Mouse (Mus musculus) limb, embryonic 15.5 days (tissue): ENCODE measurements at regions not wholly inside any gene's neighbourhood (a gene's known extent, or its start where the extent isn't known, plus 50 kb on each side); places are given as distances from the start of the nearest gene placed in this dataset.

Experiments
- ATAC-seq: fragments of 200-750 bp; cut with Nextera tagmentation; 2 replicates; pipeline ENCODE4 v1.8.0; 2017; ENCODE audit warnings: low read depth, moderate TSS enrichment; ENCODE audit not compliant: insufficient number of reproducible peaks, low FRiP score, low TSS enrichment
- H3K27ac ChIP-seq: fragments of 300-500 bp; sonication (generic); 2 replicates; pipeline ENCODE4 v1.5.1; 2015; ENCODE audit warnings: moderate library complexity, mild to moderate bottlenecking, inconsistent platforms
- H3K27me3 ChIP-seq: fragments of 300-500 bp; sonication (generic); 2 replicates; pipeline ENCODE4 v1.6.1; 2015; ENCODE audit warnings: inconsistent platforms
- H3K36me3 ChIP-seq: fragments of 300-500 bp; sonication (generic); 2 replicates; pipeline ENCODE4 v1.6.1; 2015; ENCODE audit warnings: inconsistent platforms
- H3K4me1 ChIP-seq: fragments of 300-500 bp; sonication (generic); 2 replicates; pipeline ENCODE4 v1.6.1; 2015; ENCODE audit warnings: inconsistent platforms
- H3K4me2 ChIP-seq: fragments of 300-500 bp; sonication (generic); 2 replicates; pipeline ENCODE4 v1.6.1; 2015; ENCODE audit warnings: mild to moderate bottlenecking, inconsistent platforms
- H3K4me3 ChIP-seq: fragments of 300-500 bp; sonication (generic); 2 replicates; pipeline ENCODE4 v1.5.1; 2015; ENCODE audit warnings: mild to moderate bottlenecking, inconsistent platforms
- H3K9ac ChIP-seq: fragments of 300-500 bp; sonication (generic); 2 replicates; pipeline ENCODE4 v1.6.1; 2015; ENCODE audit warnings: inconsistent platforms
- H3K9me3 ChIP-seq: fragments of 300-500 bp; sonication (generic); 2 replicates; pipeline ENCODE4 v1.6.1; 2016; ENCODE audit warnings: inconsistent platforms
- WGBS: fragments of 180-500 bp; shearing (Covaris S2); methylation state at CpG from one replicate; pipeline ENCODE4 v1.1.7; 2015; 5-methylcytosine and 5-hydroxymethylcytosine counted together

- Histone ChIP-seq H3K4me1 (no peaks in the 10 kb centered on the region), H3K27me3 (no peaks in the 10 kb centered on the region), H3K9me3 (no peaks in the 10 kb centered on the region), H3K9ac (no peak overlapping the region), H3K4me3 (no peak overlapping the region), H3K4me2 (no peak overlapping the region), H3K27ac (no peak overlapping the region), H3K36me3 (no peaks in the 10 kb centered on the region)
- 76% methylated on average over 5 of the region's 5 CpGs for WGBS
- no peak for ATAC-seq
Observed at GRCm38 (mm10) chr13:90424541-90424940, 335.1 kb upstream of the Xrcc4 start.

GRCm38 (mm10) chr13:90420966-90421365 lies 331.6 kb upstream of the Xrcc4 start:
- Histone ChIP-seq H3K27me3 (no peaks in the 10 kb centered on the region), H3K4me3 (no peak overlapping the region), H3K27ac (no peak overlapping the region), H3K4me1 (no peaks in the 10 kb centered on the region), H3K4me2 (no peak overlapping the region), H3K9ac (no peak overlapping the region), H3K36me3 (no peaks in the 10 kb centered on the region), H3K9me3 (no peaks in the 10 kb centered on the region)
- 28% methylated on average over 4 of the region's 4 CpGs for WGBS
- peak; percentile 44; the same call in 1 of the 2 replicates for ATAC-seq

GRCm38 (mm10) chr13:90404392-90404791 lies 315.0 kb upstream of the Xrcc4 start:
- Histone ChIP-seq H3K4me3 (no peak overlapping the region), H3K27me3 (no peaks in the 10 kb centered on the region), H3K9me3 (no peaks in the 10 kb centered on the region), H3K36me3 (no peaks in the 10 kb centered on the region), H3K9ac (no peak overlapping the region), H3K4me2 (no peak overlapping the region), H3K27ac (no peak overlapping the region), H3K4me1 (no peaks in the 10 kb centered on the region)
- no peak for ATAC-seq
- WGBS: 74% methylated on average over 4 of the region's 4 CpGs

GRCm38 (mm10) chr13:90402061-90402460 lies 312.7 kb upstream of the Xrcc4 start:
- no peak overlapping the region for H3K27ac ChIP-seq
- no peaks in the 10 kb centered on the region for H3K36me3 ChIP-seq
- H3K9me3 ChIP-seq: no peaks in the 10 kb centered on the region
- no peaks in the 10 kb centered on the region for H3K27me3 ChIP-seq
- ATAC-seq: no peak
- no peaks in the 10 kb centered on the region for H3K4me1 ChIP-seq
- no peak overlapping the region for H3K4me3 ChIP-seq
- 63% methylated on average over 1 of the region's 1 CpGs for WGBS
- no peak overlapping the region for H3K9ac ChIP-seq
- no peak overlapping the region for H3K4me2 ChIP-seq

- H3K27ac ChIP-seq: no peak overlapping the region
- no peaks in the 10 kb centered on the region for H3K36me3 ChIP-seq
- no peaks in the 10 kb centered on the region for H3K27me3 ChIP-seq
- 76% methylated on average over 1 of the region's 1 CpGs for WGBS
- no peak for ATAC-seq
- no peaks in the 10 kb centered on the region for H3K9me3 ChIP-seq
- no peak overlapping the region for H3K9ac ChIP-seq
- H3K4me1 ChIP-seq: no peaks in the 10 kb centered on the region
- no peak overlapping the region for H3K4me2 ChIP-seq
- H3K4me3 ChIP-seq: no peak overlapping the region
Observed at GRCm38 (mm10) chr13:90401496-90401895, 312.1 kb upstream of the Xrcc4 start.

- no peaks in the 10 kb centered on the region for H3K36me3 ChIP-seq
- H3K4me1 ChIP-seq: peaks cover 2% of the 10 kb centered on the region; the same call in 1 of the 2 replicates
- no peak overlapping the region for H3K4me2 ChIP-seq
- no peak overlapping the region for H3K4me3 ChIP-seq
- 55% methylated on average over 8 of the region's 8 CpGs for WGBS
- no peak for ATAC-seq
- H3K9me3 ChIP-seq: no peaks in the 10 kb centered on the region
- no peak overlapping the region for H3K9ac ChIP-seq
- H3K27ac ChIP-seq: 0 out of 2 replicates have a peak overlapping the region, but pooled peaks have one; percentile 8
- no peaks in the 10 kb centered on the region for H3K27me3 ChIP-seq
Observed at GRCm38 (mm10) chr13:90395274-90396023, 306.0 kb upstream of the Xrcc4 start.

- Histone ChIP-seq H3K4me1 (peaks cover 2% of the 10 kb centered on the region; the same call in 1 of the 2 replicates), H3K4me3 (no peak overlapping the region), H3K36me3 (no peaks in the 10 kb centered on the region), H3K9me3 (no peaks in the 10 kb centered on the region), H3K9ac (no peak overlapping the region), H3K27ac (peak overlapping the region; percentile 76; the same call in 1 of the 2 replicates), H3K4me2 (no peak overlapping the region), H3K27me3 (no peaks in the 10 kb centered on the region)
- WGBS: 24% methylated on average over 5 of the region's 5 CpGs
- peak; percentile 85 for ATAC-seq
Observed at GRCm38 (mm10) chr13:90394815-90395241, 305.4 kb upstream of the Xrcc4 start.

GRCm38 (mm10) chr13:90392415-90392814 lies 303.0 kb upstream of the Xrcc4 start:
- Histone ChIP-seq H3K36me3 (no peaks in the 10 kb centered on the region), H3K4me3 (no peak overlapping the region), H3K9me3 (no peaks in the 10 kb centered on the region), H3K4me2 (no peak overlapping the region), H3K27ac (no peak overlapping the region), H3K4me1 (peaks cover 2% of the 10 kb centered on the region; the same call in 1 of the 2 replicates), H3K27me3 (no peaks in the 10 kb centered on the region), H3K9ac (no peak overlapping the region)
- no peak for ATAC-seq

DNA sequence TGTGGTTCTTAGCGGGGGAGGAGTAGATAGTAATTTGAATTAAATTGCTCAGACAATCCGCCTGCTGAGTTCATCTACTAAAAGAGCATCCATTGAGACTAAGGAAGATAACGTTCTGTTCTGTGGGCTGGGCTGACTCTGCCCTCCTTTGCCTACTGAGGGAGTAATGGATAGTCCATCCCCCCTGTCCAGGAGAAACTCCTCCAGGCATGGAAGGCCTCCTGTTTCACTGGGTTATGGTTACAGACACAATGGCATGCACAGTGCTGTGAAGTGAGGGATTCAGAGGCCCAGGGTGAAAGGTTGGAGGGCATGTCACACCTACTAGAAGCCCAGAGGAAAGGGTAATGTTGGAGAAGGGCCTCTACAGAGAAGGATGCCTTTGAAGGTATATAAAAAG lies 287.2 kb upstream of the Xrcc4 start:
- H3K27ac ChIP-seq: no peak overlapping the region

GRCm38 (mm10) chr13:90376207-90376606 lies 286.8 kb upstream of the Xrcc4 start:
- no peak overlapping the region for H3K4me3 ChIP-seq
- no peaks in the 10 kb centered on the region for H3K36me3 ChIP-seq
- no peaks in the 10 kb centered on the region for H3K9me3 ChIP-seq
- H3K4me2 ChIP-seq: no peak overlapping the region
- H3K9ac ChIP-seq: no peak overlapping the region
- H3K27me3 ChIP-seq: no peaks in the 10 kb centered on the region
- no peak overlapping the region for H3K27ac ChIP-seq
- H3K4me1 ChIP-seq: no peaks in the 10 kb centered on the region
- 62% methylated on average over 6 of the region's 6 CpGs for WGBS
- no peak for ATAC-seq

More for the DNA sequence above, 287.2 kb upstream of the Xrcc4 start:
- no peak overlapping the region for H3K4me2 ChIP-seq
- no peak overlapping the region for H3K9ac ChIP-seq
- no peaks in the 10 kb centered on the region for H3K9me3 ChIP-seq
- no peaks in the 10 kb centered on the region for H3K27me3 ChIP-seq
- 69% methylated on average over 3 of the region's 3 CpGs for WGBS
- no peak for ATAC-seq
- H3K4me1 ChIP-seq: no peaks in the 10 kb centered on the region
- no peak overlapping the region for H3K4me3 ChIP-seq
- no peaks in the 10 kb centered on the region for H3K36me3 ChIP-seq

- Histone ChIP-seq H3K4me1 (no peaks in the 10 kb centered on the region), H3K4me3 (no peak overlapping the region), H3K9me3 (no peaks in the 10 kb centered on the region), H3K27ac (no peak overlapping the region), H3K27me3 (no peaks in the 10 kb centered on the region), H3K36me3 (no peaks in the 10 kb centered on the region), H3K4me2 (no peak overlapping the region), H3K9ac (no peak overlapping the region)
- no peak for ATAC-seq
- 51% methylated on average over 4 of the region's 4 CpGs for WGBS
Observed at GRCm38 (mm10) chr13:90371415-90372150, 282.2 kb upstream of the Xrcc4 start.

DNA sequence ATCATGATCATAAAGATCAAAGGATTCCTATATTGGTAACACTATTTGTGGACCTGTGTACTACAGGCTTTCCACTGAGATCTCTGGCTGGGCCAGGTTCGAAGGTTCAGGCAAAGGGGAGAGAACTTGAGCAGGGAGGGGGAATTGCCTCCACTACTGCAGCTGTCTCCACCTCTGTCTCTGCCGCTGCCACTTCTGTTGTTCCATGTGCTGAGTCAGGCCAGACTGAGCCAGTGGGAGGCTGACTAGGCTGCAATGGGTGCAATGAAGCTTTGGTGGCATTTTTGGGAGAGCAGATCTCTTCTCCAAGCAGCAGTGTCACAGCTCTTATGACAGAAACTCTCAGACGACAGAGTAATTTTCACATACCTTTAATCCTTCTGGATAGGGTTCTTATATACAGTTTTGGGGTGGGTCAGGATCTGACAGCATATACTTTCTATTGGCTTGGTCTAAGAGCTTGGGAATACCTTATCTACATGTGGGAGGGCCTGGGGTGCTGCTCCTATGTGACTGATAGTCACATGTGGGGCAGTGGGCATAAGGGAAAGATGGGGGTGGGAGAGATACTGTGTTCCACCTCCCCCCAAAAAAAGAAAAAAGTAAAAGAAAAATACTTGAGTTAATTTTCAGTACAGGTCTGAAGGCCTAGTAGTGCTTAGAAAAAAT lies 281.5 kb upstream of the Xrcc4 start:
- H3K9ac ChIP-seq: no peak overlapping the region
- H3K27ac ChIP-seq: no peak overlapping the region
- no peaks in the 10 kb centered on the region for H3K4me1 ChIP-seq
- H3K4me3 ChIP-seq: no peak overlapping the region
- no peak overlapping the region for H3K4me2 ChIP-seq
- ATAC-seq: no peak
- H3K9me3 ChIP-seq: no peaks in the 10 kb centered on the region
- WGBS: 50% methylated on average over 3 of the region's 3 CpGs
- H3K36me3 ChIP-seq: no peaks in the 10 kb centered on the region
- no peaks in the 10 kb centered on the region for H3K27me3 ChIP-seq
